Mouse (Mus musculus) forebrain, embryonic 14.5 days (tissue): Measurements from ENCODE around the gene Nup62cl. TPM values are rescaled to one million over a fixed set of nuclear protein-coding genes. Genes with fewer than 3 reads are reported as not detected.

ENCODE experiments used
- polyA plus RNA-seq: library from polyadenylated mRNA; unstranded; fragments of >200 nt; fragmentation: Nextera tagmentation; extraction: Ambion mirVana; gene quantifications from 2 replicates; pipeline ENCODE4 v1.2.1, GENCODE M21; 2014

The Nup62cl gene
- polyA plus RNA-seq, 1 experiment from 2014 or later = 3.7 TPM

Other genes with a start within 250 kb of the Nup62cl start
- 2.0 and 3.1 TPM in 2 replicates for gene Morc4, start 191.0 kb downstream of the Nup62cl start, polyA plus RNA-seq
- 6.9 and 10.6 TPM in 2 replicates for gene Rbm41, start 64.1 kb downstream of the Nup62cl start, polyA plus RNA-seq
- not detected in 2 replicates for gene Pih1h3b, start 167 bp upstream of the Nup62cl start, polyA plus RNA-seq